Mouse (Mus musculus) myocyte (in vitro differentiated cells): Measurements from ENCODE around the gene Dido1.

Experiments used
- CEBPB ChIP-seq: IDR thresholded peaks from 2 replicates; pipeline ENCODE4 v1.6.1; 2011; ENCODE audit warnings: mild to moderate bottlenecking, moderate library complexity; ENCODE audit not compliant: poor library complexity, insufficient read depth, severe bottlenecking
- E2F4 ChIP-seq: IDR thresholded peaks from one replicate; pipeline ENCODE4 v1.6.1; 2011; ENCODE audit warnings: mild to moderate bottlenecking, control low read depth, moderate library complexity; ENCODE audit not compliant: insufficient read depth
- MAX ChIP-seq: IDR thresholded peaks from one replicate; pipeline ENCODE4 v1.6.1; 2011; ENCODE audit warnings: low read depth, mild to moderate bottlenecking, control low read depth
- MYOD1 ChIP-seq, 3 experiments: IDR thresholded peaks; one replicate each; pipeline ENCODE4 v1.6.1; 2011; ENCODE audit warnings: control low read depth in 2 of 3, low read depth in 2 of 3, mild to moderate bottlenecking in 2 of 3, moderate library complexity in 1 of 3; ENCODE audit not compliant: insufficient read length in 2 of 3, control insufficient read depth in 1 of 3
- POLR2A ChIP-seq: IDR thresholded peaks from one replicate; pipeline ENCODE4 v1.6.1; 2011; ENCODE audit warnings: low read depth, mild to moderate bottlenecking, control low read depth, moderate library complexity; ENCODE audit not compliant: insufficient read length
- POLR2AphosphoS2 ChIP-seq: IDR thresholded peaks from one replicate; pipeline ENCODE4 v1.6.1; 2011; ENCODE audit warnings: low read depth, control low read depth; ENCODE audit not compliant: insufficient read length
- REST ChIP-seq: IDR thresholded peaks from one replicate; pipeline ENCODE4 v1.6.1; 2011; ENCODE audit warnings: mild to moderate bottlenecking, control low read depth, moderate library complexity; ENCODE audit not compliant: insufficient read depth, insufficient read length
- SRF ChIP-seq: IDR thresholded peaks from one replicate; pipeline ENCODE4 v1.6.1; 2011; ENCODE audit warnings: low read depth; ENCODE audit not compliant: control insufficient read depth, insufficient read length
- TCF12 ChIP-seq: IDR thresholded peaks from one replicate; pipeline ENCODE4 v1.6.1; 2011; ENCODE audit warnings: mild to moderate bottlenecking, control low read depth; ENCODE audit not compliant: poor library complexity, insufficient read depth, severe bottlenecking
- TCF3 ChIP-seq: IDR thresholded peaks from one replicate; pipeline ENCODE4 v1.6.1; 2011; ENCODE audit warnings: low read depth, control low read depth; ENCODE audit not compliant: insufficient read length
- USF1 ChIP-seq: IDR thresholded peaks from one replicate; pipeline ENCODE4 v1.6.1; 2011; ENCODE audit warnings: low read depth, mild to moderate bottlenecking, control low read depth, moderate library complexity

- TF ChIP-seq POLR2A = no peak
- no peak for TF ChIP-seq MYOD1 (IDR thresholded peaks at IDR 0.05; ENCODE audit: control insufficient read depth in 1 of 3, insufficient read length in 2 of 3, low read depth in 2 of 3)
- no peak for TF ChIP-seq CEBPB
- TF ChIP-seq TCF12 = no peak
- TF ChIP-seq MAX = no peak
- no peak for TF ChIP-seq USF1
- no peak for TF ChIP-seq TCF3
- TF ChIP-seq REST = no peak
- TF ChIP-seq POLR2AphosphoS2 = no peak
- TF ChIP-seq E2F4 = no peak
- TF ChIP-seq SRF = no peak
Observed at GRCm38 (mm10) chr2:180646841-180647240, 63.0 kb downstream of the Dido1 start.
